In the genomic region with DNA sequence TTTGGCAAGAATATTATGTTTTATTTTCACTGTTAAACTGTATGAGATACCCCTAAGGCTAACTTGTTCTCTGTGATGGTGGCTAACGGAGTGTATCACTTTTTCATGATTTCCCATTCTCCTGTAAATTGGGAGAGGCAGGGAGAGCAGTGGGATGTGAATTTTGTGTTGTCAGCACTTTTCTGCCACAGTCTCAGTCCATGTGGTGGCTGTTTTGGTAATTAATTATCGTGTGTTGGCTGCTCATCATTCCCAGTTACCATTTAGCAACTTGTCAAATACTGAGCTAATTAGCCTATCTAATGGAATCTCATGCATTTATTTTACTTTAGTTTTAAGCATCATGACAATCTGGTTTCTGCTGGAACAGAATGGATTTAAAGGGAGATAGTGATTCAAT, we compare ENCODE assay signal across 27 mouse cellular contexts.
"Had no signal": no experiment of that assay in that cellular context is flagged by ENCODE, and none has a peak within 500 bp of the region (broad histone marks: within the 10 kb centered on the region; RNA-seq: fewer than 3 reads in every experiment).

No protein-coding gene starts in this region.

- ATAC-seq: hindbrain, embryonic 16.5 days; inflammation-experienced regulatory T-cells, adult 6 months; intestine, embryonic 15.5 days; intestine, postnatal 0 days; liver, embryonic 12.5 days had no signal

- H3K36me3 ChIP-seq: heart, embryonic 10.5 days; heart, embryonic 12.5 days; hindbrain, embryonic 10.5 days; hindbrain, embryonic 12.5 days; intestine, embryonic 15.5 days; kidney, embryonic 15.5 days; limb, embryonic 13.5 days; limb, embryonic 15.5 days; liver, embryonic 12.5 days had no signal

- H3K27ac ChIP-seq: heart, embryonic 10.5 days; hindbrain, embryonic 10.5 days; hindbrain, embryonic 12.5 days; hindbrain, embryonic 14.5 days; intestine, embryonic 15.5 days; kidney, embryonic 15.5 days; kidney, postnatal 0 days; limb, embryonic 13.5 days; limb, embryonic 15.5 days; liver, embryonic 12.5 days; liver, embryonic 14.5 days had no signal

- H3K4me1 ChIP-seq: heart, embryonic 10.5 days; heart, embryonic 12.5 days; hindbrain, embryonic 10.5 days; hindbrain, embryonic 12.5 days; intestine, embryonic 15.5 days; kidney, embryonic 15.5 days; limb, embryonic 13.5 days; limb, embryonic 15.5 days; liver, embryonic 12.5 days had no signal

- H3K27me3 ChIP-seq: heart, embryonic 12.5 days; hindbrain, embryonic 12.5 days; intestine, embryonic 15.5 days; kidney, embryonic 15.5 days; limb, embryonic 13.5 days; limb, embryonic 15.5 days; liver, embryonic 12.5 days had no signal

- H3K9ac ChIP-seq: heart, embryonic 12.5 days; hindbrain, embryonic 12.5 days; hindbrain, embryonic 14.5 days; intestine, embryonic 15.5 days; kidney, embryonic 15.5 days; limb, embryonic 13.5 days; limb, embryonic 15.5 days; liver, embryonic 12.5 days; liver, embryonic 14.5 days had no signal

- DNase-seq: gastrocnemius, postnatal 10 days; gastrocnemius, postnatal 25 days; heart, adult 18-20 months; heart, postnatal 10 days; heart, postnatal 4 days; kidney, adult 2 months; kidney, adult 9 months; kidney, postnatal 14 days; kidney, postnatal 36 days; layer of hippocampus, adult 9-11 months; layer of hippocampus, postnatal 36 days; left cerebral cortex, postnatal 4 days had no signal

- H3K9me3 ChIP-seq: intestine, embryonic 15.5 days; limb, embryonic 15.5 days had no signal

- H3K4me3 ChIP-seq: heart, embryonic 10.5 days; heart, embryonic 12.5 days; hindbrain, embryonic 10.5 days; hindbrain, embryonic 12.5 days; intestine, embryonic 15.5 days; kidney, embryonic 15.5 days; limb, embryonic 13.5 days; limb, embryonic 15.5 days; liver, embryonic 12.5 days had no signal

- H3K4me2 ChIP-seq: heart, embryonic 12.5 days; hindbrain, embryonic 12.5 days; hindbrain, embryonic 14.5 days; intestine, embryonic 15.5 days; kidney, embryonic 15.5 days; limb, embryonic 13.5 days; limb, embryonic 15.5 days; liver, embryonic 12.5 days had no signal
